Mouse (Mus musculus) olfactory bulb, adult 2 months (tissue): Measurements from ENCODE around the gene Uso1. TPM values are rescaled to one million over a fixed set of nuclear protein-coding genes. Genes with fewer than 3 reads are reported as not detected.

Experiments used
- H3K27ac ChIP-seq: fragments of 200-500 bp; 2 replicates; pipeline ENCODE4 v1.5.1; 2012; ENCODE audit warnings: low read depth, low read length; ENCODE audit not compliant: insufficient read depth
- H3K4me1 ChIP-seq: fragments of 200-500 bp; 2 replicates; pipeline ENCODE4 v1.6.1; 2012; ENCODE audit warnings: low read length; ENCODE audit not compliant: control insufficient read depth, insufficient read depth
- H3K4me3 ChIP-seq: fragments of 200-500 bp; 2 replicates; pipeline ENCODE4 v1.5.1; 2012; ENCODE audit warnings: mild to moderate bottlenecking, low read depth, low read length, moderate library complexity; ENCODE audit not compliant: insufficient read depth
- CTCF ChIP-seq: fragments of 200-500 bp; IDR thresholded peaks from 2 replicates; pipeline ENCODE4 v1.5.1; 2012; ENCODE audit warnings: low read depth, mild to moderate bottlenecking, low read length, moderate library complexity; ENCODE audit not compliant: insufficient read depth
- POLR2A ChIP-seq: fragments of 200-500 bp; IDR thresholded peaks from 2 replicates; pipeline ENCODE4 v1.6.1; 2012; ENCODE audit warnings: mild to moderate bottlenecking, low read depth, low read length, moderate library complexity; ENCODE audit not compliant: insufficient read depth
- WGBS: fragments of 180-500 bp; shearing (Covaris S2); methylation state at CpG from one replicate; pipeline ENCODE4 v1.1.7; 2018; 5-methylcytosine and 5-hydroxymethylcytosine counted together
- polyA plus RNA-seq: library from polyadenylated mRNA; stranded (reverse); fragments of >200 nt; gene quantifications from 2 replicates; pipeline ENCODE4 v1.2.4, GENCODE M21; 2012; ENCODE audit warnings: low replicate concordance; ENCODE audit not compliant: missing spikeins, insufficient read depth, insufficient read length

The Uso1 gene
- polyA plus RNA-seq = not detected in 2 replicates

GRCm38 (mm10) chr5:92137239-92138046, at the start of gene Uso1:
Gene Uso1 (plus strand): TSS chr5:92137938.
- under 1% methylated on average over 59 of the region's 59 CpGs for WGBS
- peaks cover 6% of the 10 kb centered on the region for H3K4me1 ChIP-seq
- peak within 1 kb of the TSS; percentile 69 for H3K4me3 ChIP-seq
- peak within 1 kb of the TSS; percentile 31; the same call in 1 of the 2 replicates for H3K27ac ChIP-seq
- TF ChIP-seq CTCF (no peak), POLR2A (peak; percentile 61)

- WGBS = 60% methylated on average over 15 of the region's 15 CpGs
- no peak overlapping the region for H3K4me3 ChIP-seq
- TF ChIP-seq CTCF = no peak
- no peak for TF ChIP-seq POLR2A
- H3K27ac ChIP-seq = no peak overlapping the region
- no peaks in the 10 kb centered on the region for H3K4me1 ChIP-seq
Measured at GRCm38 (mm10) chr5:92093263-92094061, 44.3 kb upstream of the Uso1 start.

- Histone ChIP-seq H3K4me1 (no peaks in the 10 kb centered on the region), H3K27ac (no peak overlapping the region), H3K4me3 (no peak overlapping the region)
- TF ChIP-seq POLR2A (no peak), CTCF (no peak)
- WGBS = 89% methylated on average over 3 of the region's 3 CpGs
Measured at GRCm38 (mm10) chr5:92094062-92094415, 43.7 kb upstream of the Uso1 start.

GRCm38 (mm10) chr5:92096786-92097185, 41.0 kb upstream of the Uso1 start:
- WGBS = 73% methylated on average over 6 of the region's 6 CpGs
- Histone ChIP-seq H3K27ac (no peak overlapping the region), H3K4me1 (no peaks in the 10 kb centered on the region), H3K4me3 (no peak overlapping the region)
- no peak for TF ChIP-seq POLR2A
- no peak for TF ChIP-seq CTCF

GRCm38 (mm10) chr5:92097779-92098178, 40.0 kb upstream of the Uso1 start:
- Histone ChIP-seq H3K27ac (no peak overlapping the region), H3K4me1 (no peaks in the 10 kb centered on the region), H3K4me3 (no peak overlapping the region)
- TF ChIP-seq POLR2A = no peak
- TF ChIP-seq CTCF = no peak
- WGBS = 96% methylated on average over 4 of the region's 4 CpGs

GRCm38 (mm10) chr5:92098351-92099109, 39.2 kb upstream of the Uso1 start:
- TF ChIP-seq CTCF (no peak), POLR2A (no peak)
- 76% methylated on average over 13 of the region's 13 CpGs for WGBS
- Histone ChIP-seq H3K4me1 (peaks cover 2% of the 10 kb centered on the region), H3K4me3 (no peak overlapping the region), H3K27ac (no peak overlapping the region)

- Histone ChIP-seq H3K27ac (no peak overlapping the region), H3K4me3 (no peak overlapping the region), H3K4me1 (peaks cover 8% of the 10 kb centered on the region)
- TF ChIP-seq CTCF (no peak), POLR2A (no peak)
- 95% methylated on average over 8 of the region's 8 CpGs for WGBS
Measured at GRCm38 (mm10) chr5:92101601-92102000, 36.1 kb upstream of the Uso1 start.

GRCm38 (mm10) chr5:92103062-92103461, 34.7 kb upstream of the Uso1 start:
- peaks cover 9% of the 10 kb centered on the region for H3K4me1 ChIP-seq
- H3K4me3 ChIP-seq = no peak overlapping the region
- 52% methylated on average over 6 of the region's 6 CpGs for WGBS
- no peak overlapping the region for H3K27ac ChIP-seq
- TF ChIP-seq CTCF (no peak), POLR2A (no peak)

- WGBS = 41% methylated on average over 13 of the region's 13 CpGs
- TF ChIP-seq CTCF = no peak
- no peak for TF ChIP-seq POLR2A
- peaks cover 9% of the 10 kb centered on the region for H3K4me1 ChIP-seq
- H3K4me3 ChIP-seq = no peak overlapping the region
- H3K27ac ChIP-seq = no peak overlapping the region
Measured at GRCm38 (mm10) chr5:92103816-92104415, 33.8 kb upstream of the Uso1 start.
